Mouse (Mus musculus) heart, embryonic 16.5 days (tissue): ENCODE results near the gene Car4. TPM values are rescaled to one million over a fixed set of nuclear protein-coding genes. Genes with fewer than 3 reads are reported as not detected.

Source experiments
- ATAC-seq: fragments of 200-750 bp; cut with Nextera tagmentation; replicated peaks from 2 replicates; pipeline ENCODE4 v1.8.0; 2017; ENCODE audit warnings: moderate number of reproducible peaks; ENCODE audit not compliant: insufficient read depth, low FRiP score; ENCODE audit errors: extremely low read depth
- H3K27ac ChIP-seq: fragments of 300-500 bp; sonication (generic); 2 replicates; pipeline ENCODE4 v1.5.1; 2014; ENCODE audit warnings: mild to moderate bottlenecking, low read length, control low read depth, moderate library complexity
- H3K27me3 ChIP-seq: fragments of 300-500 bp; sonication (generic); 2 replicates; pipeline ENCODE4 v1.6.1; 2014; ENCODE audit warnings: low read length, mixed read lengths; ENCODE audit not compliant: control insufficient read depth, insufficient read depth
- H3K36me3 ChIP-seq: fragments of 300-500 bp; sonication (generic); 2 replicates; pipeline ENCODE4 v1.6.1; 2014; ENCODE audit not compliant: control insufficient read depth, insufficient read depth
- H3K4me1 ChIP-seq: fragments of 300-500 bp; sonication (generic); 2 replicates; pipeline ENCODE4 v1.6.1; 2014; ENCODE audit warnings: low read length, mixed read lengths; ENCODE audit not compliant: control insufficient read depth, insufficient read depth
- H3K4me2 ChIP-seq: fragments of 300-500 bp; sonication (generic); 2 replicates; pipeline ENCODE4 v1.6.1; 2014; ENCODE audit warnings: low read depth, mild to moderate bottlenecking, control low read depth, low read length
- H3K4me3 ChIP-seq: fragments of 300-500 bp; sonication (generic); 2 replicates; pipeline ENCODE4 v1.5.1; 2014; ENCODE audit warnings: mild to moderate bottlenecking, control low read depth, low read length
- H3K9ac ChIP-seq: fragments of 300-500 bp; sonication (generic); 2 replicates; pipeline ENCODE4 v1.6.1; 2014; ENCODE audit warnings: low read length, control low read depth
- H3K9me3 ChIP-seq: fragments of 300-500 bp; sonication (generic); replicated peaks from 2 replicates; pipeline ENCODE4 v1.6.1; 2016; ENCODE audit warnings: low read length; ENCODE audit not compliant: control insufficient read depth
- WGBS: fragments of 180-500 bp; shearing (Covaris S2); extraction: QIAGEN DNeasy Blood & Tissue Kit; methylation state at CpG from one replicate; pipeline ENCODE4 v1.1.7; 2014; 5-methylcytosine and 5-hydroxymethylcytosine counted together
- polyA plus RNA-seq: library from polyadenylated mRNA; unstranded; fragments of >200 nt; fragmentation: Nextera tagmentation; extraction: Ambion mirVana; gene quantifications from 2 replicates; pipeline ENCODE4 v1.2.1, GENCODE M21; 2015

Gene Car4
- polyA plus RNA-seq, 1 experiment from 2014 or later: 1.1 TPM

GRCm38 (mm10) chr11:84920981-84921380, 36.6 kb upstream of the Car4 start:
- H3K4me3 ChIP-seq: no peak overlapping the region
- H3K36me3 ChIP-seq: no peaks in the 10 kb centered on the region
- no peak overlapping the region for H3K4me2 ChIP-seq
- H3K27me3 ChIP-seq: no peaks in the 10 kb centered on the region
- H3K4me1 ChIP-seq: peaks cover 3% of the 10 kb centered on the region; the same call in 1 of the 2 replicates
- no peak overlapping the region for H3K9ac ChIP-seq
- no peak overlapping the region for H3K27ac ChIP-seq
- 77% methylated on average over 8 of the region's 8 CpGs for WGBS
- ATAC-seq: no peak
- no peaks in the 10 kb centered on the region for H3K9me3 ChIP-seq

GRCm38 (mm10) chr11:84932261-84932660, 25.3 kb upstream of the Car4 start:
- Histone ChIP-seq H3K4me2 (no peak overlapping the region), H3K36me3 (no peaks in the 10 kb centered on the region), H3K4me3 (no peak overlapping the region), H3K9me3 (no peaks in the 10 kb centered on the region), H3K9ac (no peak overlapping the region), H3K4me1 (no peaks in the 10 kb centered on the region), H3K27me3 (no peaks in the 10 kb centered on the region), H3K27ac (no peak overlapping the region)
- no peak for ATAC-seq
- 15% methylated on average over 6 of the region's 6 CpGs for WGBS

GRCm38 (mm10) chr11:84939508-84940053, 18.0 kb upstream of the Car4 start:
- Histone ChIP-seq H3K4me1 (no peaks in the 10 kb centered on the region), H3K36me3 (no peaks in the 10 kb centered on the region), H3K27me3 (peaks cover 13% of the 10 kb centered on the region), H3K4me3 (no peak overlapping the region), H3K4me2 (no peak overlapping the region), H3K9me3 (no peaks in the 10 kb centered on the region), H3K9ac (no peak overlapping the region), H3K27ac (no peak overlapping the region)
- ATAC-seq: no peak
- 55% methylated on average over 8 of the region's 8 CpGs for WGBS

GRCm38 (mm10) chr11:84940140-84940539, 17.4 kb upstream of the Car4 start:
- no peak for ATAC-seq
- WGBS: 69% methylated on average over 10 of the region's 10 CpGs

GRCm38 (mm10) chr11:84943948-84944347, 13.6 kb upstream of the Car4 start:
- Histone ChIP-seq H3K4me3 (no peak overlapping the region), H3K27me3 (peaks cover 18% of the 10 kb centered on the region), H3K27ac (no peak overlapping the region), H3K9ac (no peak overlapping the region), H3K4me2 (peak overlapping the region; percentile 40; the same call in 1 of the 2 replicates), H3K36me3 (no peaks in the 10 kb centered on the region), H3K9me3 (0 out of 2 replicates have a peak, but pooled peaks cover 2% of the 10 kb centered on the region), H3K4me1 (no peaks in the 10 kb centered on the region)
- 0% methylated on average over 15 of the region's 15 CpGs for WGBS
- ATAC-seq: no peak

More at GRCm38 (mm10) chr11:84940140-84940539, 17.4 kb upstream of the Car4 start:
- Histone ChIP-seq H3K36me3 (no peaks in the 10 kb centered on the region), H3K27me3 (peaks cover 15% of the 10 kb centered on the region), H3K9ac (no peak overlapping the region), H3K4me1 (no peaks in the 10 kb centered on the region), H3K27ac (no peak overlapping the region), H3K4me2 (no peak overlapping the region), H3K4me3 (no peak overlapping the region), H3K9me3 (no peaks in the 10 kb centered on the region)

GRCm38 (mm10) chr11:84944639-84945435, 12.7 kb upstream of the Car4 start:
- H3K27ac ChIP-seq: no peak overlapping the region
- no peak overlapping the region for H3K9ac ChIP-seq
- no peak overlapping the region for H3K4me3 ChIP-seq
- no peak for ATAC-seq
- no peak overlapping the region for H3K4me2 ChIP-seq
- no peaks in the 10 kb centered on the region for H3K4me1 ChIP-seq
- H3K36me3 ChIP-seq: no peaks in the 10 kb centered on the region
- 2% methylated on average over 12 of the region's 12 CpGs for WGBS
- peaks cover 18% of the 10 kb centered on the region for H3K27me3 ChIP-seq
- 0 out of 2 replicates have a peak, but pooled peaks cover 2% of the 10 kb centered on the region for H3K9me3 ChIP-seq

- no peak overlapping the region for H3K9ac ChIP-seq
- no peak for ATAC-seq
- no peak overlapping the region for H3K27ac ChIP-seq
- peaks cover 18% of the 10 kb centered on the region for H3K27me3 ChIP-seq
- H3K4me3 ChIP-seq: no peak overlapping the region
- 35% methylated on average over 3 of the region's 3 CpGs for WGBS
- 0 out of 2 replicates have a peak, but pooled peaks cover 2% of the 10 kb centered on the region for H3K9me3 ChIP-seq
- H3K36me3 ChIP-seq: no peaks in the 10 kb centered on the region
- no peaks in the 10 kb centered on the region for H3K4me1 ChIP-seq
- no peak overlapping the region for H3K4me2 ChIP-seq
Measured at GRCm38 (mm10) chr11:84945841-84946240, 11.7 kb upstream of the Car4 start.

- no peaks in the 10 kb centered on the region for H3K36me3 ChIP-seq
- no peak overlapping the region for H3K4me2 ChIP-seq
- ATAC-seq: no peak
- no peak overlapping the region for H3K4me3 ChIP-seq
- WGBS: 73% methylated on average over 6 of the region's 6 CpGs
- peaks cover 18% of the 10 kb centered on the region for H3K27me3 ChIP-seq
- no peak overlapping the region for H3K27ac ChIP-seq
- H3K9me3 ChIP-seq: 0 out of 2 replicates have a peak, but pooled peaks cover 2% of the 10 kb centered on the region
- no peak overlapping the region for H3K9ac ChIP-seq
- H3K4me1 ChIP-seq: no peaks in the 10 kb centered on the region
Measured at GRCm38 (mm10) chr11:84947206-84947605, 10.4 kb upstream of the Car4 start.

GRCm38 (mm10) chr11:84948114-84948513, 9.5 kb upstream of the Car4 start:
- Histone ChIP-seq H3K9ac (no peak overlapping the region), H3K9me3 (0 out of 2 replicates have a peak, but pooled peaks cover 2% of the 10 kb centered on the region), H3K27ac (no peak overlapping the region), H3K36me3 (no peaks in the 10 kb centered on the region), H3K27me3 (peaks cover 14% of the 10 kb centered on the region), H3K4me1 (no peaks in the 10 kb centered on the region), H3K4me2 (no peak overlapping the region), H3K4me3 (no peak overlapping the region)
- 46% methylated on average over 3 of the region's 3 CpGs for WGBS
- ATAC-seq: no peak
